Mouse (Mus musculus) midbrain, postnatal 0 days (tissue): ENCODE measurements around the gene Cpne5. TPM values are rescaled to one million over a fixed set of nuclear protein-coding genes. Genes with fewer than 3 reads are reported as not detected.
"Not testable (repeated sequence)": the region's sequence is repeated elsewhere in the genome, so short reads cannot be mapped to it uniquely, and the experiment has no call there.

Experiments
- ATAC-seq: fragments of 200-750 bp; cut with Nextera tagmentation; 2 replicates; pipeline ENCODE4 v1.8.0; 2017; ENCODE audit warnings: moderate number of reproducible peaks, mild to moderate bottlenecking, moderate TSS enrichment, moderate library complexity; ENCODE audit not compliant: low FRiP score
- DNase-seq: peaks from one replicate; pipeline ENCODE4 v3.0.0-alpha.2; 2015; ENCODE audit warnings: low spot score
- H3K27ac ChIP-seq: fragments of 300-500 bp; sonication (generic); 2 replicates; pipeline ENCODE4 v1.5.1; 2014; ENCODE audit warnings: low read depth, mild to moderate bottlenecking, low read length, mixed read lengths
- H3K27me3 ChIP-seq: fragments of 300-500 bp; sonication (generic); 2 replicates; pipeline ENCODE4 v1.6.1; 2014; ENCODE audit warnings: low read length, control low read depth, mixed read lengths; ENCODE audit not compliant: insufficient read depth
- H3K36me3 ChIP-seq: fragments of 300-500 bp; sonication (generic); 2 replicates; pipeline ENCODE4 v1.6.1; 2014; ENCODE audit warnings: low read length, control low read depth, mixed read lengths; ENCODE audit not compliant: insufficient read depth
- H3K4me1 ChIP-seq: fragments of 300-500 bp; sonication (generic); 2 replicates; pipeline ENCODE4 v1.6.1; 2014; ENCODE audit warnings: mild to moderate bottlenecking, control low read depth, antibody characterized with exemption, low read length, mixed read lengths; ENCODE audit not compliant: insufficient read depth
- H3K4me2 ChIP-seq: fragments of 300-500 bp; sonication (generic); 2 replicates; pipeline ENCODE4 v1.6.1; 2014; ENCODE audit warnings: low read depth, mild to moderate bottlenecking, low read length, mixed read lengths; ENCODE audit not compliant: poor library complexity, severe bottlenecking
- H3K4me3 ChIP-seq: fragments of 300-500 bp; sonication (generic); 2 replicates; pipeline ENCODE4 v1.5.1; 2014; ENCODE audit warnings: low read depth, mild to moderate bottlenecking, low read length, moderate library complexity
- H3K9ac ChIP-seq: fragments of 300-500 bp; sonication (generic); replicated peaks from 2 replicates; pipeline ENCODE4 v1.6.1; 2014; ENCODE audit warnings: mild to moderate bottlenecking, low read length, moderate library complexity, mixed read lengths; ENCODE audit not compliant: poor library complexity, severe bottlenecking
- H3K9me3 ChIP-seq: fragments of 300-500 bp; sonication (generic); 2 replicates; pipeline ENCODE4 v1.6.1; 2016; ENCODE audit warnings: low read length, control low read depth
- CTCF ChIP-seq: IDR thresholded peaks from 2 replicates; pipeline ENCODE4 v1.5.1; 2016; ENCODE audit warnings: antibody characterized with exemption, mild to moderate bottlenecking
- WGBS: fragments of 180-500 bp; shearing (Covaris S2); extraction: QIAGEN DNeasy Blood & Tissue Kit; methylation state at CpG from one replicate; pipeline ENCODE4 v1.1.7; 2014; 5-methylcytosine and 5-hydroxymethylcytosine counted together
- polyA plus RNA-seq: library from polyadenylated mRNA; unstranded; fragments of >200 nt; fragmentation: Nextera tagmentation; extraction: Ambion mirVana; gene quantifications from 2 replicates; pipeline ENCODE4 v1.2.1, GENCODE M21; 2015
- total RNA-seq: library from RNA; depleted of rRNA; stranded (reverse); fragments of >200 nt; gene quantifications from 2 replicates; pipeline ENCODE4 v1.2.3, GENCODE M21; 2014

Gene Cpne5
- total and polyA plus RNA-seq, 2 experiments from 2014 or later, result 86.5 to 90.2 TPM

GRCm38 (mm10) chr17:29260501-29260900 is 22.5 kb upstream of the Cpne5 start:
- no peak for TF ChIP-seq CTCF
- no peak overlapping the region for H3K4me3 ChIP-seq
- no peaks in the 10 kb centered on the region for H3K27me3 ChIP-seq
- H3K4me2 ChIP-seq, result no peak overlapping the region
- ATAC-seq (no peak), DNase-seq (no peak)
- no peak overlapping the region for H3K9ac ChIP-seq
- no peaks in the 10 kb centered on the region for H3K9me3 ChIP-seq
- no peak overlapping the region for H3K27ac ChIP-seq
- 90% methylated on average over 15 of the region's 15 CpGs for WGBS
- H3K36me3 ChIP-seq, result peaks cover 12% of the 10 kb centered on the region
- peaks cover 4% of the 10 kb centered on the region; the same call in 1 of the 2 replicates for H3K4me1 ChIP-seq

- Histone ChIP-seq H3K9me3 (no peaks in the 10 kb centered on the region), H3K27me3 (no peaks in the 10 kb centered on the region), H3K36me3 (peaks cover 12% of the 10 kb centered on the region), H3K4me1 (peaks cover 4% of the 10 kb centered on the region; the same call in 1 of the 2 replicates), H3K27ac (no peak overlapping the region), H3K9ac (no peak overlapping the region), H3K4me2 (no peak overlapping the region), H3K4me3 (no peak overlapping the region)
- TF ChIP-seq CTCF, result peak; percentile 94
- DNase-seq (peak; percentile 80), ATAC-seq (no peak)
- WGBS, result 1% methylated on average over 3 of the region's 3 CpGs
Measured at GRCm38 (mm10) chr17:29259489-29259888, 21.5 kb upstream of the Cpne5 start.

GRCm38 (mm10) chr17:29258921-29259320 is 21.0 kb upstream of the Cpne5 start:
- ATAC-seq (no peak), DNase-seq (no peak)
- H3K27me3 ChIP-seq, result no peaks in the 10 kb centered on the region
- no peak for TF ChIP-seq CTCF
- 97% methylated on average over 2 of the region's 2 CpGs for WGBS
- no peak overlapping the region for H3K9ac ChIP-seq
- H3K9me3 ChIP-seq, result no peaks in the 10 kb centered on the region
- no peak overlapping the region for H3K4me3 ChIP-seq
- peaks cover 15% of the 10 kb centered on the region for H3K36me3 ChIP-seq
- peaks cover 4% of the 10 kb centered on the region; the same call in 1 of the 2 replicates for H3K4me1 ChIP-seq
- no peak overlapping the region for H3K27ac ChIP-seq
- no peak overlapping the region for H3K4me2 ChIP-seq

- ATAC-seq, result no peak
- TF ChIP-seq CTCF, result no peak
- Histone ChIP-seq H3K9me3 (no peaks in the 10 kb centered on the region), H3K9ac (no peak overlapping the region), H3K4me2 (no peak overlapping the region), H3K27ac (no peak overlapping the region), H3K4me1 (peaks cover 4% of the 10 kb centered on the region; the same call in 1 of the 2 replicates), H3K27me3 (no peaks in the 10 kb centered on the region), H3K36me3 (peaks cover 15% of the 10 kb centered on the region), H3K4me3 (no peak overlapping the region)
- no peak for DNase-seq
- 89% methylated on average over 10 of the region's 10 CpGs for WGBS
Measured at GRCm38 (mm10) chr17:29258025-29258558, 20.1 kb upstream of the Cpne5 start.

- no peak for DNase-seq
Measured at GRCm38 (mm10) chr17:29257001-29257511, 19.1 kb upstream of the Cpne5 start.

GRCm38 (mm10) chr17:29256507-29256906 is 18.5 kb upstream of the Cpne5 start:
- Histone ChIP-seq H3K9me3 (no peaks in the 10 kb centered on the region), H3K27me3 (no peaks in the 10 kb centered on the region), H3K4me3 (no peak overlapping the region), H3K4me2 (no peak overlapping the region), H3K27ac (no peak overlapping the region), H3K4me1 (no peaks in the 10 kb centered on the region), H3K36me3 (peaks cover 18% of the 10 kb centered on the region), H3K9ac (no peak overlapping the region)
- ATAC-seq (no peak), DNase-seq (no peak)
- WGBS, result 88% methylated on average over 6 of the region's 6 CpGs
- no peak for TF ChIP-seq CTCF

More at GRCm38 (mm10) chr17:29257001-29257511, 19.1 kb upstream of the Cpne5 start:
- H3K9ac ChIP-seq, result no peak overlapping the region
- H3K4me3 ChIP-seq, result no peak overlapping the region
- no peak overlapping the region for H3K27ac ChIP-seq
- 95% methylated on average over 10 of the region's 10 CpGs for WGBS
- H3K4me1 ChIP-seq, result no peaks in the 10 kb centered on the region
- no peak for TF ChIP-seq CTCF
- no peaks in the 10 kb centered on the region for H3K27me3 ChIP-seq
- H3K4me2 ChIP-seq, result no peak overlapping the region
- ATAC-seq, result no peak
- no peaks in the 10 kb centered on the region for H3K9me3 ChIP-seq
- H3K36me3 ChIP-seq, result peaks cover 15% of the 10 kb centered on the region

- DNase-seq, H3K9me3 ChIP-seq, H3K4me2 ChIP-seq, H3K4me1 ChIP-seq, H3K4me3 ChIP-seq, ATAC-seq, H3K9ac ChIP-seq, H3K27ac ChIP-seq, H3K27me3 ChIP-seq: not testable (repeated sequence)
- peaks cover 19% of the 10 kb centered on the region for H3K36me3 ChIP-seq
- 80% methylated on average over 6 of the region's 6 CpGs for WGBS
Measured at GRCm38 (mm10) chr17:29254784-29255183, 16.8 kb upstream of the Cpne5 start.
